Mouse (Mus musculus) thymus, postnatal 14 days (tissue): Measurements from ENCODE around the gene Lcp1.
"Not testable (repeated sequence)": the region's sequence is repeated elsewhere in the genome, so short reads cannot be mapped to it uniquely, and the experiment has no call there.

Experiments
- DNase-seq: peaks from one replicate; pipeline ENCODE4 v3.0.0; 2021

Lcp1 gene

GRCm38 (mm10) chr14:75130501-75131318, at the start of gene Lcp1, which contains the start of gene Lrrc63:
TSS of gene Lcp1 (plus strand) at chr14:75131101.
TSS of gene Lrrc63 (minus strand) at chr14:75130881.
- DNase-seq = peak; percentile 66

- peak; percentile 23 for DNase-seq
These were observed 27.9 kb upstream of the Lcp1 start for GRCm38 (mm10) chr14:75102956-75103355.

- no peak for DNase-seq
These were observed 9.2 kb upstream of the Lcp1 start for GRCm38 (mm10) chr14:75121658-75122057.

GRCm38 (mm10) chr14:75131324-75131935, 529 bp downstream of the Lcp1 start:
- no peak for DNase-seq

GRCm38 (mm10) chr14:75136119-75136966, 5.4 kb downstream of the Lcp1 start:
- DNase-seq = peak; percentile 45

- no peak for DNase-seq
These were observed 7.6 kb downstream of the Lcp1 start for GRCm38 (mm10) chr14:75138503-75138902.

GRCm38 (mm10) chr14:75139225-75139624, 8.3 kb downstream of the Lcp1 start:
- no peak for DNase-seq

GRCm38 (mm10) chr14:75147706-75148105, 16.8 kb downstream of the Lcp1 start:
- DNase-seq = not testable (repeated sequence)

- no peak for DNase-seq
These were observed 17.3 kb downstream of the Lcp1 start for GRCm38 (mm10) chr14:75148229-75148628.

GRCm38 (mm10) chr14:75150653-75151052, 19.8 kb downstream of the Lcp1 start:
- DNase-seq = no peak

GRCm38 (mm10) chr14:75151146-75151545, 20.2 kb downstream of the Lcp1 start:
- DNase-seq = no peak

GRCm38 (mm10) chr14:75154481-75154880, 23.6 kb downstream of the Lcp1 start:
- no peak for DNase-seq

GRCm38 (mm10) chr14:75159375-75159774, 28.5 kb downstream of the Lcp1 start:
- no peak for DNase-seq

- no peak for DNase-seq
These were observed 33.0 kb downstream of the Lcp1 start for GRCm38 (mm10) chr14:75163866-75164265.

GRCm38 (mm10) chr14:75164345-75164744, 33.4 kb downstream of the Lcp1 start:
- DNase-seq = no peak

- DNase-seq = no peak
These were observed 34.8 kb downstream of the Lcp1 start for GRCm38 (mm10) chr14:75165574-75166131.

GRCm38 (mm10) chr14:75168501-75168900, 37.6 kb downstream of the Lcp1 start:
- no peak for DNase-seq

- DNase-seq = no peak
These were observed 39.6 kb downstream of the Lcp1 start for GRCm38 (mm10) chr14:75170546-75170945.

- no peak for DNase-seq
These were observed 43.4 kb downstream of the Lcp1 start for GRCm38 (mm10) chr14:75174296-75174695.

- DNase-seq = peak; percentile 59
These were observed 44.0 kb downstream of the Lcp1 start for GRCm38 (mm10) chr14:75174731-75175555.

- peak; percentile 34 for DNase-seq
These were observed 44.9 kb downstream of the Lcp1 start for GRCm38 (mm10) chr14:75175781-75176180.
